Mouse (Mus musculus) Patski (cell line): Measurements from ENCODE around the gene Rapgef1. TPM values are rescaled to one million over a fixed set of nuclear protein-coding genes. Genes with fewer than 3 reads are reported as not detected.
A peak's percentile ranks its signal among the peaks of the same experiment; 100 is the strongest.
"Not testable (repeated sequence)": the region's sequence is repeated elsewhere in the genome, so short reads cannot be mapped to it uniquely, and the experiment has no call there.

ENCODE experiments used
- ATAC-seq: fragments of 100-300 bp; one replicate; pipeline ENCODE4 v1.8.0; 2021
- CTCF ChIA-PET: fragments of 350-600 bp; sonication (Branson Sonifier 250); formaldehyde crosslinking; loops from one replicate; lab custom pipeline; 2022; ENCODE audit warnings: inconsistent platforms; lab: Charles Lee
- POLR2A ChIA-PET: fragments of 350-600 bp; sonication (Branson Sonifier 250); formaldehyde crosslinking; loops from one replicate; lab custom pipeline; 2022; ENCODE audit warnings: antibody characterized with exemption, inconsistent platforms; lab: Charles Lee
- DNase-seq: peaks from one replicate; pipeline ENCODE4 v3.0.0-alpha.2; 2011; ENCODE audit warnings: low read depth, low spot score
- H3K27me3 ChIP-seq: fragments of 371-371 bp; one replicate; pipeline ENCODE4 v1.5.1; 2021
- CTCF ChIP-seq: fragments of 100-300 bp; IDR thresholded peaks from one replicate; pipeline ENCODE4 v1.5.1; 2021
- in situ Hi-C: fragments of 300-500 bp; cut with MboI; formaldehyde crosslinking; loops from 3 replicates; pipeline ENCODE4 v1.11.1; 2018; ENCODE audit warnings: low pct_unique_long_range_greater_than_20kb, mixed read lengths
- polyA plus RNA-seq: library from polyadenylated mRNA; unstranded; gene quantifications from one replicate; pipeline ENCODE4 v1.2.3, GENCODE M21; 2021

Gene Rapgef1
- polyA plus RNA-seq, 1 experiment from 2014 or later = 45.4 TPM

DNA sequence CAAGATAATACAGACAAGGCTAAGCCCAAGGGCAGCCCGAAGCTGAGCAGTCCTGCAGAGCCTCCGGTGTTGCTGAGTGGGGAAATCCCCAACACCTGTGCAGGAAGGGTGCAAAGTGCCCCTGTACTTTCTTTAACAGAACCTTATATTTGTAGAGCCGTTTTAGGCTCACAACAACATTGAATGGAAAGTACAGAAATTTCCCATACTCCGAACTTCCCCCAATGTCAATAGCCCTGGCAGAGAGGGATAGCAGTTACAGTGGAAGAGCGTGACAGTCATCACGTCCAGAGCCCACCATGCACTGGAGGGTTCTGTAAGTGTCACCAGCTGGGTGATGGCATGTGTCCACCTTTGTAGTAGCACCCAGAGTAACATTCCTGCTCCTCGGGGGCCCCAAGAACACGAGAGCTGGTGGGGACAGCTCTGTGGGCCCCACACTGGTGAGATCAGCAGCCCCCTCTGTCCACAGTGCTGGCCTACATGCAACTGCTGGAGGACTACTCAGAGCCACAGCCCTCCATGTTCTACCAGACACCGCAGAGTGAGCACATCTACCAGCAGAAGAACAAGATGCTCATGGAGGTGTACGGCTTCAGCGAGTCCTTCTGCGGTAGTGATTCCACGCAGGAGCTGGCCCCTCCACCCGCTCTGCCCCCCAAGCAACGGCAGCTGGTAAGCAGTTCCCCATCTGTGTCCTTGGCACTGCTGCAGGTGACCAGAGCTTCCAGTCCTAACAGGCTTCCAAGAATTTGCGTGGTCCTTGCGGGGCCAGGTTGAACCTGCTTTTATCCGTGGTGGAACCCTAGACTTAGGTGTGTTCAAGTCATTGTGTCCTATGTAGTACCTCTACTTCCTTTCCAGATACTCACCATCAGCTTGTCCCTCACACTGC is 87.5 kb downstream of the Rapgef1 start:
- no peak for TF ChIP-seq CTCF
- no peaks in the 10 kb centered on the region for H3K27me3 ChIP-seq
- no peak for DNase-seq
- in situ Hi-C loops = no loop called here
- ChIA-PET CTCF (interaction anchor here (1.8 kb wide), 1 partner anchor 10 kb away, joined by 6 read pairs; no protein-coding TSS in a partner anchor), POLR2A (interaction anchor here (1.1 kb wide), 1 partner anchor 27 kb away, joined by 3 read pairs; no protein-coding TSS in a partner anchor)
- no peak for ATAC-seq

DNA sequence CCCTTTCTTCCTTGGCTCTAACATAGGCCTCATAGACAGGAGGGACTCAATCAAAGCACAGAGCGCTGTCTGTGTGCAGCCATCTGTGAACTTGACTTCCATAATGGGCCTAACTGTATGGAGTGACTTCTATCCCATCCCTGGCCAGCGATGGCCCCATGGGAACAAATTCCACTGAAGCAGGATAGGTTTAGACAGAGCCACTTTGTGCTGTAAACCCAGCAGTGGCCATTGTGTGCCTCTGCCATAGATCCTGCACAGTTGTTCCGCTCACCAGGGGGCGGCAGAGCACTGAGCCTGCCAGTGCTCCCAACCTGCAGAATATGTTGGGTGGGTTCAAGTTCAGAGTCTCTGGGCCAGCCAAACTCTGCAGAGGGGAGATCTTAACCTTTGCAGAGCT is 88.2 kb downstream of the Rapgef1 start:
- CTCF ChIA-PET = interaction anchor here (1.8 kb wide), 1 partner anchor 10 kb away, joined by 6 read pairs; no protein-coding TSS in a partner anchor
- H3K27me3 ChIP-seq = no peaks in the 10 kb centered on the region
- DNase-seq (no peak), ATAC-seq (no peak)
- in situ Hi-C loops = no loop called here
- POLR2A ChIA-PET = no interaction called here
- no peak for TF ChIP-seq CTCF

DNA sequence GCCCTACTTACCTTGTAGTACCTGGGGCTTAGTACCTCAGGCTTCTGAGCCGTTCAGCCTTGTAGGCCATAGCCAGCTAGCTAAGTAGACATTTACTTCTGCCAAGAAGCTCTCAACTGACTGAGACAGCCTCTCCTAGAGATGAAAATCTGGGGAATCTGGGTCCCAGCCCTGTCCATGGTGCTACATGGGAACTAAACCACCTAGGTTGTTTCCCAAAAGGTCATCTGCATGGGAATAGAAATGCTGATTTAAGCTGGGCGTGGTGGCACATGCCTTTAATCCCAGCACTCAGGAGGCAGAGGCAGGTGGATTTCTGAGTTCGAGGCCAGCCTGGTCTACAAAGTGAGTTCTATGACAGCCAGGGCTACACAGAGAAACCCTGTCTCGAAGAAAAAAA is 88.7 kb downstream of the Rapgef1 start:
- DNase-seq, in situ Hi-C loops, POLR2A ChIA-PET, H3K27me3 ChIP-seq, ATAC-seq: not testable (repeated sequence)
- CTCF ChIA-PET = interaction anchor here (1.8 kb wide), 1 partner anchor 9 kb away, joined by 6 read pairs; no protein-coding TSS in a partner anchor

DNA sequence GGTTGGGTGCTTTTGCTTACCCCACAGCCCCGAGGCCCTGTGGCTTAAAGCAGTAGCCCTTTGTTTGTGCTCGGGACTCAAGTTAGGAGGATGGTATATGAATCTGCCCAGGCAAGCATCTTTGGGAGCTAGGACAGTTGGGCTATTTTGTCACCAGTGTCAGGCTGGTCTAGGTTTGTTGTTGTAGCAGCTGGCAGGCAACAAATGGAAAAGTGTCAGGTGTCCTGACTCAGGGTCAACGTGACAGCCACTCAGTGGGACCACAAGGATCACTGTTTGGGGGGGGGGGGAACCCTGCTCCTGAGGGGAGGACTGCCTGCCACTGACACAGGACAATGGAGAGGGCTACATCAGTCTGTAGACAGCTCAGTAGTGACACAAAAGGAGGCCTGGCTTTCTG is 91.5 kb downstream of the Rapgef1 start:
- in situ Hi-C loops = no loop called here
- CTCF ChIA-PET = interaction anchor here (1.4 kb wide), 1 partner anchor 10 kb away, joined by 6 read pairs; no protein-coding TSS in a partner anchor
- ATAC-seq = no peak
- H3K27me3 ChIP-seq = no peaks in the 10 kb centered on the region
- TF ChIP-seq CTCF = no peak
- POLR2A ChIA-PET = interaction anchor here (0.7 kb wide), 2 partner anchors 20 to 847 kb away, joined by 4 to 5 read pairs; no protein-coding TSS in a partner anchor
- no peak for DNase-seq

DNA sequence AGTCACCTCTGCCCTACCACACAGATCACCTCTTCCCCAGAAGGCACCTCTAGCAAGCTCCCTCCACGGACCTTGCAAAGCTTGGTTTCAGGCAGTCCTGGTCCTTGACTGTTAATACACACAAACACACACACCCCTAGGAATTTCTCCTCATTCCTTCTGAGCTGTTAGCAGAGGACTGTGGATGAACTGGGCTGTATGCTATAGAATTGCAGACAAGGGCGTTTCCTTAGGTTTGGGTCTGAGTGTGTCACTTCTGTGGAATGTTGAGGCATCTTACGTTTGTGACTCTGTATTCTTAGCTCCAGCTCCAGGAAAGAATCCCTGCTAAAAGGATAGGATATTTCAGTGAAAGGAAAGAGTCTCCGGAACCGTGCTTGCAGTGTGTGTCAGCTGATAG is 92.4 kb downstream of the Rapgef1 start:
- in situ Hi-C loops = no loop called here

DNA sequence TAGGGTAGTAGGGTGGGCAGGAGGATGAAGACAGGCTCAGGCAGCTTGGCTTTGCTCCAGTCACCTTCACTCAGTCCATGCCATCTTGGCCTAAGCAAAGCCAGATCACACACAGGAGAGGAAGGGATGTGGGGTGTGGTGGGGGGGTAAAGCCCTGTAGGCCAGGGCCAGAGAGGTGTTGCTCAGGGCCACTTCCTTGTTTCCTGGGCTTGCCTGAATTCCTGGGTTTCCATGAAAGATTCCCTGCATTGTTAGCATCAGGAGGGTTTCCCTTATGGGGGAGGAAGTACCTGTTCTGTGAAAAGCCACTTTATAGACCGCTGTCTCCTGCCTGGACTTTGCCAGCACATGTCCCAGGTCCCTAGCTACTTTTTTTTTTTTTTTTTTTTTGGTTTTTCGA is 94.0 kb downstream of the Rapgef1 start:
- no peaks in the 10 kb centered on the region for H3K27me3 ChIP-seq
- ChIA-PET CTCF (interaction anchor here (0.6 kb wide), 1 partner anchor 578 kb away, joined by 3 read pairs; no protein-coding TSS in a partner anchor), POLR2A (no interaction called here)
- no peak for TF ChIP-seq CTCF
- ATAC-seq (no peak), DNase-seq (no peak)
- in situ Hi-C loops = no loop called here

More for the DNA sequence above, 92.4 kb downstream of the Rapgef1 start:
- no peaks in the 10 kb centered on the region for H3K27me3 ChIP-seq
- DNase-seq (no peak), ATAC-seq (no peak)
- ChIA-PET CTCF (interaction anchor here (1.4 kb wide), 1 partner anchor 11 kb away, joined by 6 read pairs; no protein-coding TSS in a partner anchor), POLR2A (interaction anchor here (0.7 kb wide), 1 partner anchor 36 kb away, joined by 3 read pairs; no protein-coding TSS in a partner anchor)
- no peak for TF ChIP-seq CTCF

DNA sequence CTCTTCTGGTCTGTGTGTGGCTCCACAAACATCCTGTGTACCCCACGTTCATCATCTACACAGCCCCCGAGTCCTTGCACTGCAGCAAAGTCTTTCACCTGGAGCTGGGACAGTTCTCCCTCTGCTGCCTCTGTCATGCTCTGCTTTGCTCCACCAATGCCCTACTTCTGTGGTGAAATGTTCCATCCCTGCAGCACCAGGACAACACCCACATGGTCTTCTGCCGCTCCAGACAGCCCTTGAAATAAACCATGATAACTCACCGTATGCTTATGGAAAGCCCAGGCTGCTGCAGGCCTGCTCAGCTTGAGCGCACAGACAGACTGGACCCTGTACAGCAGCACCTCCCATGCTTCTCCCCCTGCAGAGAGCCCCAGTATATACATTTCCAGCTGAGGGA is 94.6 kb downstream of the Rapgef1 start:
- ATAC-seq = no peak
- H3K27me3 ChIP-seq = no peaks in the 10 kb centered on the region
- in situ Hi-C loops = no loop called here
- ChIA-PET CTCF (no interaction called here), POLR2A (no interaction called here)
- DNase-seq = no peak
- TF ChIP-seq CTCF = no peak

DNA sequence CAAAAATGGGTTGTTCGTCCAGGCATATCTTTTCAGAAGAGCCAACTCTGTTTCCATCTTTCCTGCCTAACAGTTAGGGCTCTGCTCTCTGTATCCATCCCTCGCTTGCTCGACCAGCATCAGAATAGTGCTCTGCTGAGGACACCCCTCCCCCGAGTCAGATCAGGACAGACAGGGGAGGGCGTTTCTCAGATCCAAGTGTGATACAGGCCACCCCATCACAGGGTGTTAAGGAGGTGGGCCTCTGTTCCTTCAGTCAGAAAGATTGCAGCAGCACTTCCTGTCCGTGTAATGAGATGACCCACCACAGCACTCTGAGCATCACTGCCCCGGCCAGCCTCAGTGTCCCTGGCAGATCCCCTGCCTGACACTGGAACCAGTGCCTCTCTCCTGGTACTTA is 96.6 kb downstream of the Rapgef1 start:
- CTCF ChIA-PET = interaction anchor here (2.0 to 2.4 kb wide), 3 partner anchors 8 to 97 kb away, joined by 6 to 12 read pairs (median 8); partner anchors contain the start of gene Rapgef1
- DNase-seq (no peak), ATAC-seq (no peak)
- in situ Hi-C loops = loop anchor here (5.0 kb wide), 1 partner anchor 99 kb away; the partner anchor contains the start of gene Rapgef1
- no peaks in the 10 kb centered on the region for H3K27me3 ChIP-seq
- POLR2A ChIA-PET = no interaction called here
- TF ChIP-seq CTCF = no peak

DNA sequence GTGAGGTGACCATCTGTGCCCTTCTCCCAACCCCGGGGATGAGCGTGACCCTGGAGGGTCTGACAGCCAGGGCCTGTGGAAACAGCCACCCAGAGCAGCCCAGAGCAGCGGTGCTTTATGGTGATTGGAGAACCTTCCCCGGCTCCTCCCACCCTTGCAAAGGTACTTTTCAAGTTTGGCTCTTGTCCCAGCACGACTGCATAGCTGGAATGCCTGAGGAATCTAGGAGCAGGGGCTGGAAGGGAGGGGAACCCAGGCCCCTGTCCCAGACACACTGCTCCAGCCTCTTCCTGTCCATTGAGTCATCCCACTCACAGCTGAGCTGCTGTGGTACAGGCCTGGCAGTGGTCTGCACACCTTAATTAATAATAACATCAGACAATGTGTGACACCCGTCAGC is 97.2 kb downstream of the Rapgef1 start:
- no peaks in the 10 kb centered on the region for H3K27me3 ChIP-seq
- in situ Hi-C loops = loop anchor here (5.0 kb wide), 1 partner anchor 99 kb away; the partner anchor contains the start of gene Rapgef1
- POLR2A ChIA-PET = no interaction called here
- ATAC-seq (peak; percentile 75), DNase-seq (peak; percentile 61)
- no peak for TF ChIP-seq CTCF
- CTCF ChIA-PET = interaction anchor here (1.0 to 2.4 kb wide), 4 partner anchors 9 to 98 kb away, joined by 3 to 12 read pairs (median 7); partner anchors contain the start of gene Rapgef1

DNA sequence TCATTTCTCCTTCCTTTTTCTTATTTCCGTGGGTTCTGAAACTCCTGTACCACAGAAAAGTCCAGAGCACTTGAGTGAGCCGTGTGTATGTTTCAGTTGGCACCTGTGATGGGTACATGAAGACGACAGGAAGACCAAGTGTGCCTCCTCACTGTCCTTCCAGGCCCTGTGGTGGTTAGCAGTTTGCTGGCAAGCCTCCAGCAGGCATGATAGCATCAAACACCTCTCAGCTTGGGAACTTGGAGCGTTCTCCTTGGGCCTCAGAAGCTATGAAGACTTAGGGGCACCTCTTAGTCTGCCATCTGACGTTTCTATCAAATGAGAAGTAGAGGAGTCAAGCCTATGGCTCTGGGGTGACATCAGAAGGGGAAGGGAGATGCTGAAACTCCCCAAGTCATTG is 99.1 kb downstream of the Rapgef1 start:
- no peak for DNase-seq
- no peak for ATAC-seq
- TF ChIP-seq CTCF = no peak
- no peaks in the 10 kb centered on the region for H3K27me3 ChIP-seq
- CTCF ChIA-PET = interaction anchor here (2.2 kb wide), 1 partner anchor 11 kb away, joined by 6 read pairs; no protein-coding TSS in a partner anchor
- in situ Hi-C loops = loop anchor here (5.0 kb wide), 1 partner anchor 101 kb away; the partner anchor contains the start of gene Rapgef1
- POLR2A ChIA-PET = no interaction called here
